Mouse (Mus musculus): ENCODE measurements around the gene Ntn4. TPM values are rescaled to one million over a fixed set of nuclear protein-coding genes. Genes with fewer than 3 reads are reported as not detected.

Gene Ntn4
- total and polyA plus RNA-seq, 3 experiments, result 0.16 to 41.5 TPM; not detected in 1

DNA sequence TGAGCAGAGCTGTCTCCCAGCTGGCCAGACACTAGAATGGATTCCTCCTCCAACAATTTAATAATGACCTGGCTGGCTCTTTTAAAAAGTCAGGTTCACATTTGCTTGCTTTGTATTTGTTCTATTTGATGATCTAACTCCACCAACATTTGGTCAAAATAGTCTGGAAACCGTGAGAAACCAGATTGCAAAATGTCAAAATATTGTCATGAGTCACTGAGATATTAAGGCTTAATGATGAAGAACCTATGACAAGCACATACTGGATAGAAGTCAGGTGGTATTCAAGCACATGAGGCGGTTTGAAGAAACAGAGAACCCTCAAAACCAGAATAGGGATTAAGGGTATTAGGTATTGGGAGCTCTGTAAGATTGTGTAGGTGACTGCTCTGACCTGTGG lies 12.8 kb downstream of the Ntn4 start:
- Histone ChIP-seq H3K4me3 (ENCODE audit: low read depth, low read length) (no peak overlapping the region), H3K9me3 (replicated peaks) (no peaks in the 10 kb centered on the region), H3K4me1 (ENCODE audit: insufficient read depth, low read depth, low read length) (no peaks in the 10 kb centered on the region), H3K27me3 (ENCODE audit: insufficient read depth, low read length) (peaks cover 6% of the 10 kb centered on the region; the same call in 1 of the 2 replicates), H3K36me3 (replicated peaks) (no peaks in the 10 kb centered on the region)
- DNase-seq (ENCODE audit: low spot score) (no peak), ATAC-seq (ENCODE audit: extremely low read depth, insufficient number of reproducible peaks, low FRiP score, poor library complexity, severe bottlenecking) (no peak)
- TF ChIP-seq GATA1 (IDR thresholded peaks at IDR 0.05; ENCODE audit: borderline replicate concordance, low read length) (no peak), CTCF (IDR thresholded peaks at IDR 0.05; ENCODE audit: low read depth, low read length) (no peak), POLR2AphosphoS5 (IDR thresholded peaks at IDR 0.05; ENCODE audit: insufficient replicate concordance, low read depth, low read length) (no peak), GATA2 (IDR thresholded peaks at IDR 0.05; ENCODE audit: borderline replicate concordance, low read depth, low read length) (no peak), TAL1 (conservative IDR thresholded peaks at IDR 0.05; ENCODE audit: low read depth, low read length) (no peak)

DNA sequence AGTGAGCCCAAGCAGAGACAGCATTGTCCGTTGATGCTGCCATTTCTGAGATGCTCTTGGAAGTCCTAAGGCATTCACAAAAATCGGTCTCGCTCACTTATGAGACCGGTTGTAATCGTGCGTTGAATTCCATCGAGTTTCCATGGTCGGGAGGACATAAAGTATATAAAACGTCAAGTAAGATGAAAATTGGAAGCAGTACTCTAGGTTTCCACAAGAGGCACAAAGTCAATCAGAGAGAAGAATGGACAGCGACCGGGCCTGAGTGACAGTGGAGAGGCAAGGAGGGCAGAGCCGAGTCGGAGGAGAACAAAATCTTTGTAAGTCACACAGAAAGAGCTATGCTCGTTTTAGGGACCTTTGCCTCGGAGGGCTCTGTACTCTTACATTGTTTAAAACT lies 14.9 kb downstream of the Ntn4 start:
- H3K9me3 ChIP-seq (replicated peaks), result no peaks in the 10 kb centered on the region
- TF ChIP-seq GATA2 (IDR thresholded peaks at IDR 0.05; ENCODE audit: borderline replicate concordance, low read depth, low read length) (no peak), TAL1 (conservative IDR thresholded peaks at IDR 0.05; ENCODE audit: low read depth, low read length) (no peak), GATA1 (IDR thresholded peaks at IDR 0.05; ENCODE audit: borderline replicate concordance, low read length) (no peak), CTCF (IDR thresholded peaks at IDR 0.05; ENCODE audit: low read depth, low read length) (no peak)
- DNase-seq (ENCODE audit: low spot score) (no peak), ATAC-seq (ENCODE audit: extremely low read depth, insufficient number of reproducible peaks, low FRiP score, poor library complexity, severe bottlenecking) (no peak)
- H3K4me1 ChIP-seq (ENCODE audit: insufficient read depth, low read depth, low read length), result no peaks in the 10 kb centered on the region
- H3K36me3 ChIP-seq (replicated peaks), result no peaks in the 10 kb centered on the region
- no peak overlapping the region for H3K4me3 ChIP-seq (ENCODE audit: low read depth, low read length)
- H3K27me3 ChIP-seq (ENCODE audit: insufficient read depth, low read length), result peaks cover 6% of the 10 kb centered on the region; the same call in 1 of the 2 replicates

DNA sequence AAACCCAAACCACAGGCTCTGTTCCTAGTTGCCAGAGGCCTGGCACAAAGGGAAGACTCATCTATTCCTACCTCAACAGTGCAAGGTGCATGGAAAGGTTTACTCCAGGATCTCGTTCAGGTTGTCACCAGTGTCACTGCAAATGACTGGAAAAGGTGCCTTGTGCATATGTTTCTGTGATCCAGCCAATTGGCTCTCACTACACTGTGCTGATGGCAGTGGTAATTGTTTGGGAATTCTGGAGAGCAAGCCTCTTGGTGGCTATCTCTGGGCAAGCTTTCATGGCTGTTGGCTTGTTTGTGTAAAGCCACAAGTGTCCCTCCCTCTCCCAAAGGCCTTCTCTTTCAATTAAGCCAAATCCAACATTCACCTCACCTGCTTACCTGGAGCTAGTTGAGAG lies 19.3 kb downstream of the Ntn4 start:
- Histone ChIP-seq H3K36me3 (replicated peaks) (no peaks in the 10 kb centered on the region), H3K4me1 (ENCODE audit: insufficient read depth, low read depth, low read length) (no peaks in the 10 kb centered on the region), H3K9me3 (replicated peaks) (no peaks in the 10 kb centered on the region), H3K4me3 (ENCODE audit: low read depth, low read length) (no peak overlapping the region), H3K27me3 (ENCODE audit: insufficient read depth, low read length) (no peaks in the 10 kb centered on the region)
- TF ChIP-seq GATA2 (IDR thresholded peaks at IDR 0.05; ENCODE audit: borderline replicate concordance, low read depth, low read length) (no peak), GATA1 (IDR thresholded peaks at IDR 0.05; ENCODE audit: borderline replicate concordance, low read length) (no peak), TAL1 (conservative IDR thresholded peaks at IDR 0.05; ENCODE audit: low read depth, low read length) (no peak), CTCF (IDR thresholded peaks at IDR 0.05; ENCODE audit: low read depth, low read length) (no peak), POLR2AphosphoS5 (IDR thresholded peaks at IDR 0.05; ENCODE audit: insufficient replicate concordance, low read depth, low read length) (no peak)
- ATAC-seq (ENCODE audit: extremely low read depth, insufficient number of reproducible peaks, low FRiP score, poor library complexity, severe bottlenecking), result no peak
- DNase-seq (ENCODE audit: low spot score), result no peak

DNA sequence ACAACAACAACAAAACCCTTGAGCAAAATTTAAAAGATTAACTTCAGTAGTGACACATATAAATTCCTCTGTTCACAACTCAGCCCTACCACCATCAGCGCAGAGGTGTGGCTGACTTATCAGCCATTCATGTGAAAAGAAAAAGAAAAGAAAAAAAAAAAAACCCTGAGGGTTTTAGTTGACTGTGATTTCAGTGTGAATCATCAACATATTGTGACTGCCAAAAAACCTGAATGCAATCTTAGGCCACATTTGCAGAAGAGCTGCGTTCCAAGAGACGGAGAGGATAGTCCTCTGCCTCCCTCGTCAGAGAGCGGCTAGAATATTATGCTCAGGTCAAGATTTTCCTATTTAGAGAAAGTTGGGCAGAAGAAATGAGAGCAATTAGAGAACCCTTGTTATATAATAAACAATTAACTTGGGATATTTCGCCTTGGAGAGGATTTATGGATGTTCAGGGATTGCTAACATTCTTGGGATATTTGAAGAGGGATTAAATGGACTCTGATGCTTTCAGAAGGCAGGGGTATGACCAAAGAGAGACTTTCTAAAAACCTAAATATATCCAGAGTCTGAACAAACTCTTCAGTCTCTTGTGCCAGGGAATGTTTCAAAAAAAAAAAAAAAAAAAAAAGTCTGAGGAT lies 21.0 kb downstream of the Ntn4 start:
- no peaks in the 10 kb centered on the region for H3K36me3 ChIP-seq (replicated peaks)
- ATAC-seq (ENCODE audit: extremely low read depth, insufficient number of reproducible peaks, low FRiP score, poor library complexity, severe bottlenecking) (no peak), DNase-seq (ENCODE audit: low spot score) (no peak)
- no peaks in the 10 kb centered on the region for H3K9me3 ChIP-seq (replicated peaks)
- H3K4me3 ChIP-seq (ENCODE audit: low read depth, low read length), result no peak overlapping the region
- H3K4me1 ChIP-seq (ENCODE audit: insufficient read depth, low read depth, low read length), result no peaks in the 10 kb centered on the region; the same call in 1 of the 2 replicates
- TF ChIP-seq GATA2 (IDR thresholded peaks at IDR 0.05; ENCODE audit: borderline replicate concordance, low read depth, low read length) (no peak), CTCF (IDR thresholded peaks at IDR 0.05; ENCODE audit: low read depth, low read length) (no peak), GATA1 (IDR thresholded peaks at IDR 0.05; ENCODE audit: borderline replicate concordance, low read length) (no peak), POLR2AphosphoS5 (IDR thresholded peaks at IDR 0.05; ENCODE audit: insufficient replicate concordance, low read depth, low read length) (no peak), TAL1 (conservative IDR thresholded peaks at IDR 0.05; ENCODE audit: low read depth, low read length) (no peak)
- H3K27me3 ChIP-seq (ENCODE audit: insufficient read depth, low read length), result no peaks in the 10 kb centered on the region

DNA sequence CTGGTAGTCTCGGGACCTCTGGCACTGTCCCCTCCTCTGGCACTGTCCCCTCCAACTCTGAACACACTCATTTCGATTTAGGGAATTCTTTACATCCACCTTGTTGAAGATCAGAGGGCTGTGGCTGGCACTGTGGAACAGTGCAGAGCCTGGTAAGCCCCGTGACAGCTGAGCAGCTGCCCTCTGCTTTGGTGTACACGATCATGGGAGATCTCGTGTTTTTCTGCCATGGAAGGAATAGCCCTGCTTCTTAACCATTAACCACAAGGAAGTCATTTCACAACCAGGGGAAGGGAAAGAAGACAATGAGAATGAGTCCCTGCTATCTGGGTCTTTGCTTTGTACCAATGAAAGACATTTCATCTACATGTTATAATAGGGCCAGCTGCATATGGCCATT lies 21.5 kb downstream of the Ntn4 start:
- H3K27me3 ChIP-seq (ENCODE audit: insufficient read depth, low read length), result no peaks in the 10 kb centered on the region
- no peak overlapping the region for H3K4me3 ChIP-seq (ENCODE audit: low read depth, low read length)
- H3K9me3 ChIP-seq (replicated peaks), result no peaks in the 10 kb centered on the region
- no peak for ATAC-seq (ENCODE audit: extremely low read depth, insufficient number of reproducible peaks, low FRiP score, poor library complexity, severe bottlenecking)
- H3K36me3 ChIP-seq (replicated peaks), result no peaks in the 10 kb centered on the region
- no peaks in the 10 kb centered on the region; the same call in 1 of the 2 replicates for H3K4me1 ChIP-seq (ENCODE audit: insufficient read depth, low read depth, low read length)
- TF ChIP-seq GATA1 (IDR thresholded peaks at IDR 0.05; ENCODE audit: borderline replicate concordance, low read length) (no peak), POLR2AphosphoS5 (IDR thresholded peaks at IDR 0.05; ENCODE audit: insufficient replicate concordance, low read depth, low read length) (no peak), TAL1 (conservative IDR thresholded peaks at IDR 0.05; ENCODE audit: low read depth, low read length) (no peak), CTCF (IDR thresholded peaks at IDR 0.05; ENCODE audit: low read depth, low read length) (no peak)
- no peak for DNase-seq (ENCODE audit: low spot score)

DNA sequence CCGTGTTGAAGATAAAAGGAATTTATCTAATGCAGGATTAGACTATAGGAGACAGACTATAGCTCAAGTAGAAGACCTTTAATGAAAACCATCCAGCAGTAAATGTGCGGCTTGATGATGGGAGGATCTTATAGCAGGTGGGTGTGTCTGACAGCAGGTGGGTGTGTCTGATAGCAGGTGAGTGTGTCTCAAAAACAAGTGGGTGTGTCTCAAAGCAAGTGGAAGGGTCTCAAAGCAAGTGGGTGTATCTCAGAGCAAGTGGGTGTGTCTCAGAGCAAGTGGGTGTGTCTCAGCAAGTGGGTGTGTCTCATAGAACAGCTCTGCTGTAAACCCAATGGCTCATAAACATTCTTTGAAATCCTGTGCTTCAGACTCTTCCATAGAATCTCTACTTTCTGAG lies 25.7 kb downstream of the Ntn4 start:
- no peaks in the 10 kb centered on the region for H3K9me3 ChIP-seq (replicated peaks)
- H3K4me3 ChIP-seq (ENCODE audit: low read depth, low read length), result no peak overlapping the region
- ATAC-seq (ENCODE audit: extremely low read depth, insufficient number of reproducible peaks, low FRiP score, poor library complexity, severe bottlenecking) (no peak), DNase-seq (ENCODE audit: low spot score) (no peak)
- H3K27me3 ChIP-seq (ENCODE audit: insufficient read depth, low read length), result no peaks in the 10 kb centered on the region
- no peaks in the 10 kb centered on the region; the same call in 1 of the 2 replicates for H3K4me1 ChIP-seq (ENCODE audit: insufficient read depth, low read depth, low read length)
- TF ChIP-seq CTCF (IDR thresholded peaks at IDR 0.05; ENCODE audit: low read depth, low read length) (no peak), POLR2AphosphoS5 (IDR thresholded peaks at IDR 0.05; ENCODE audit: insufficient replicate concordance, low read depth, low read length) (no peak), GATA2 (IDR thresholded peaks at IDR 0.05; ENCODE audit: borderline replicate concordance, low read depth, low read length) (no peak)
- H3K36me3 ChIP-seq (replicated peaks), result no peaks in the 10 kb centered on the region
